Mouse (Mus musculus) megakaryocyte, adult 5-6 weeks (primary cell): ENCODE results near the gene Vash2. TPM values are rescaled to one million over a fixed set of nuclear protein-coding genes. Genes with fewer than 3 reads are reported as not detected.

Experiments used
- ATAC-seq: 2 replicates; pipeline ENCODE4 v1.8.0; 2016; ENCODE audit warnings: mild to moderate bottlenecking, inconsistent platforms; ENCODE audit not compliant: poor library complexity, severe bottlenecking
- total RNA-seq, 2 experiments: library from RNA; stranded (forward) in 1 of 2; stranded (reverse) in 1 of 2; fragments of 153-499, 151-499 nt in 1 of 2; fragments of 221-1000, 200-1000 nt in 1 of 2; gene quantifications; 2 replicates each; pipeline versions ENCODE4 v1.2.3 to v1.2.4; 2015 to 2017

The Vash2 gene
- total RNA-seq, 2 experiments from 2014 or later: 0.07 TPM; not detected in 1

- ATAC-seq: no peak
These were observed 2.1 kb downstream of the Vash2 start for GRCm38 (mm10) chr1:190976887-190977573.

- no peak for ATAC-seq
These were observed 4.3 kb downstream of the Vash2 start for GRCm38 (mm10) chr1:190974833-190975232.

GRCm38 (mm10) chr1:190974191-190974590 lies 4.9 kb downstream of the Vash2 start:
- no peak for ATAC-seq

GRCm38 (mm10) chr1:190972612-190973192 lies 6.4 kb downstream of the Vash2 start:
- ATAC-seq: no peak

- ATAC-seq: no peak
These were observed 7.1 kb downstream of the Vash2 start for GRCm38 (mm10) chr1:190971708-190972610.

- ATAC-seq: no peak
These were observed 11.1 kb downstream of the Vash2 start for GRCm38 (mm10) chr1:190968010-190968409.

GRCm38 (mm10) chr1:190964992-190965780 lies 13.9 kb downstream of the Vash2 start:
- ATAC-seq: no peak

GRCm38 (mm10) chr1:190962760-190963159 lies 16.3 kb downstream of the Vash2 start:
- ATAC-seq: no peak

- no peak for ATAC-seq
These were observed 20.3 kb downstream of the Vash2 start for GRCm38 (mm10) chr1:190958821-190959220.

GRCm38 (mm10) chr1:190953009-190953408 lies 26.1 kb downstream of the Vash2 start:
- ATAC-seq: no peak

GRCm38 (mm10) chr1:190951014-190951413 lies 28.1 kb downstream of the Vash2 start:
- no peak for ATAC-seq

GRCm38 (mm10) chr1:190948846-190949245 lies 30.2 kb downstream of the Vash2 start:
- no peak for ATAC-seq

GRCm38 (mm10) chr1:190948439-190948838 lies 30.7 kb downstream of the Vash2 start:
- ATAC-seq: no peak

- no peak for ATAC-seq
These were observed 31.1 kb downstream of the Vash2 start for GRCm38 (mm10) chr1:190947986-190948385.

GRCm38 (mm10) chr1:190944109-190944760 lies 34.9 kb downstream of the Vash2 start:
- peak; percentile 97 for ATAC-seq

GRCm38 (mm10) chr1:190939803-190940202 lies 39.3 kb downstream of the Vash2 start:
- ATAC-seq: no peak

- no peak for ATAC-seq
These were observed 48.9 kb downstream of the Vash2 start for GRCm38 (mm10) chr1:190930181-190930580.

GRCm38 (mm10) chr1:190929010-190929695 lies 49.9 kb downstream of the Vash2 start:
- no peak for ATAC-seq

GRCm38 (mm10) chr1:190928370-190929009 lies 50.6 kb downstream of the Vash2 start:
- ATAC-seq: peak; percentile 92
